Mouse (Mus musculus) gastrocnemius, adult 8-10 months (tissue): ENCODE measurements around the gene Kcnh2. TPM values are rescaled to one million over a fixed set of nuclear protein-coding genes. Genes with fewer than 3 reads are reported as not detected.

Experiments used
- total RNA-seq, 4 experiments: library from RNA; stranded (reverse); gene quantifications; 2 replicates each; pipeline ENCODE4 v1.2.4; 2022

The Kcnh2 gene
- total RNA-seq, 4 experiments from 2014 or later = 0.54 to 1.8 (median 1.2) TPM

Other genes with a start within 250 kb of the Kcnh2 start
- gene Nupl2, start 186.6 kb downstream of the Kcnh2 start, total RNA-seq = 1 to 10 TPM; 5.6 to 6.3 (median 5.7) TPM
- gene Nos3, start 13.2 kb upstream of the Kcnh2 start, total RNA-seq = 1 to 10 TPM; 3.2 to 5.8 (median 4.0) TPM
- under 1 TPM in 1 of 4 experiments, not detected in 3; 0.22 TPM for gene Atg9b, start 40.5 kb upstream of the Kcnh2 start, total RNA-seq
- 10 to 100 TPM; 34.7 to 40.0 (median 38.8) TPM for gene Abcb8, start 42.1 kb upstream of the Kcnh2 start, total RNA-seq
- gene Asic3, start 61.8 kb upstream of the Kcnh2 start, total RNA-seq = under 1 TPM in 1 of 4 experiments, not detected in 3; 0.34 TPM
- gene Cdk5, start 71.9 kb upstream of the Kcnh2 start, total RNA-seq = 10 to 100 TPM in 3 of 4 experiments, 1 to 10 TPM in 1; 9.3 to 12.6 (median 10.7) TPM
- 10 to 100 TPM; 10.7 to 14.5 (median 12.6) TPM for gene Slc4a2, start 72.2 kb upstream of the Kcnh2 start, total RNA-seq
- gene Fastk, start 93.7 kb upstream of the Kcnh2 start, total RNA-seq = 100 to 1,000 TPM; 188 to 243 (median 221) TPM
- gene Tmub1, start 96.2 kb upstream of the Kcnh2 start, total RNA-seq = 10 to 100 TPM; 18.4 to 19.9 (median 19.3) TPM
- gene Agap3, start 100.6 kb upstream of the Kcnh2 start, total RNA-seq = 10 to 100 TPM; 79.7 to 89.0 (median 83.6) TPM
- not detected for gene Gbx1, start 175.6 kb upstream of the Kcnh2 start, total RNA-seq
- 100 to 1,000 TPM; 101 to 130 (median 119) TPM for gene Asb10, start 189.4 kb upstream of the Kcnh2 start, total RNA-seq
- gene 4931409K22Rik, start 205.2 kb upstream of the Kcnh2 start, total RNA-seq = not detected
- 100 to 1,000 TPM; 114 to 132 (median 122) TPM for gene Abcf2, start 225.9 kb upstream of the Kcnh2 start, total RNA-seq
- gene Chpf2, start 235.1 kb upstream of the Kcnh2 start, total RNA-seq = 10 to 100 TPM in 3 of 4 experiments, 1 to 10 TPM in 1; 8.5 to 14.5 (median 12.4) TPM